Mouse (Mus musculus) right cerebral cortex, postnatal 4 days (tissue): Measurements from ENCODE around the gene Dtx3.

Experiments
- DNase-seq: peaks from one replicate; pipeline ENCODE4 v3.0.0-alpha.2; 2022

Gene Dtx3

DNA sequence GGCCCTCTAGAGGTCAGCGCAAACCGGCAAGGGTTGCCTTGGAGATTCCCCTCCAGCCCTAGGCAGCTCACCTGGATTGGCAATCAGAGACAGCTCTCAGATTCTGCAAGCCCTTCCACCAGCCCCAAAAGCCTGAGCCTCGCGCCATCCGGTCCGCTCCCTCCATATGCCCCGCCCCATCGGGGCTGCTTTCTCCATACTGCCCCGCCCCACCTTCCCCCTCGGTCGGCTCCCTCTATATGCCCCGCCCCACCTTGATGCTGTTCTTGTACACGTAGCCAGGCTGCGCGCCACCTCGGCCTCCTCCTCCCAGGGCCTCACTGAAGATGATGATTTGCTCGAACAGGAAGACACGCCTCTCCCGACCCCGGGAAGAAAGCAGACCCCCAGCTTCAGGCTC, 11.8 kb downstream of the Dtx3 start:
- no peak for DNase-seq

DNA sequence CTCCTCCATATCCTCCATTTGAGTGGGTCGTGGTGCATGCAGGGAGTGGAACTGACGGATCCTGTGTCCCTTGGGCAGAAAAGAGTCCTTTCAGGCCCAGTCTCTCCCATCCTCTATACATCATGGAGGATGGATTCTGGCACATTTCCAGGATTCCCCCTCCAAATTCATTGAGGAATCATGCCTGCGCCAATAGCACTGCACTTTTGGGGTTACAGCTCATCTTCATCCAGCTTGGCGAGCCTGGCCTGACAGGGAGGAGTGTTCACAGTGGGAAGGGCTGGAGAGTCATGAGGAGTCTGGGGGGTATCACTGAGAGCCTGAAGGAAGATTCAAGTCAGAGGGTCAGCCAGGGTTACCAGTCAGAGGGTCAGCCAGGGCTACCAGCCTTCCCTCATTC, 12.9 kb downstream of the Dtx3 start:
- no peak for DNase-seq

DNA sequence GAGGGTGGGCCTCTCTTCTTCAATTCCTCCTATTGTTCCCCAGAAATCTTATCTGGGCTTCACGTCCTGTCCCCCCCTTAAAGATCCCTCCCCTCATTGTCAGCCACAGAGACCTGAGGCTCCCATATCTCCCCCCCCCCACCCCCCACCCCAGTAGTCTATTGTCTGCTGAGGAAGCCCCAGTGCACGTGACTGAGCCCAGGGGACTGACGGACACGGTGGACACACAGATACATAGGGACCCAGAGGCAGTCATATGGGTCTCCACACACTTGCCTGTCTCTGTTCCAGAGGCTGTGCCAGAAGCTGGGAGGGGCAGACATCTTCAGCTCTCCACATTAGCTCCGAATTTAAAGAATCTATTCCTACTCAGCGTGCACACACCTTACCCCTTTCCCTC, 14.0 kb downstream of the Dtx3 start:
- no peak for DNase-seq

DNA sequence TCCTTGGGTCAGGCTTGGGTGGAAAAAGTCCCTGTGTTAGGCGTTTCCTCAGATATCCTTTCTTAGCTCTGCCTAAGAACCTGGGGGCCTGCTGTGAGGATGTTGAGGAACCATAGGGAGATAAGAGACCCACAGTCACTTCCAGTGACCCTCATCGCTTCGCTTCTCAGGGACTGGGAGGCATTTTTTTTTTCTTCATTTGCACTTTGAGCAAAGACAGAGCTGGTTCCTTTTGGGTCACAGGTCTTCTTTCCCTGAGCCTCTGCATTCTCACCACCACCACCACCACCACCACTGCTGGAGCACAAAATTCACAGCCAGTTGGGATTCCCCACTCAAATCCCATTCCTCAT, 14.9 kb downstream of the Dtx3 start:
- no peak for DNase-seq

DNA sequence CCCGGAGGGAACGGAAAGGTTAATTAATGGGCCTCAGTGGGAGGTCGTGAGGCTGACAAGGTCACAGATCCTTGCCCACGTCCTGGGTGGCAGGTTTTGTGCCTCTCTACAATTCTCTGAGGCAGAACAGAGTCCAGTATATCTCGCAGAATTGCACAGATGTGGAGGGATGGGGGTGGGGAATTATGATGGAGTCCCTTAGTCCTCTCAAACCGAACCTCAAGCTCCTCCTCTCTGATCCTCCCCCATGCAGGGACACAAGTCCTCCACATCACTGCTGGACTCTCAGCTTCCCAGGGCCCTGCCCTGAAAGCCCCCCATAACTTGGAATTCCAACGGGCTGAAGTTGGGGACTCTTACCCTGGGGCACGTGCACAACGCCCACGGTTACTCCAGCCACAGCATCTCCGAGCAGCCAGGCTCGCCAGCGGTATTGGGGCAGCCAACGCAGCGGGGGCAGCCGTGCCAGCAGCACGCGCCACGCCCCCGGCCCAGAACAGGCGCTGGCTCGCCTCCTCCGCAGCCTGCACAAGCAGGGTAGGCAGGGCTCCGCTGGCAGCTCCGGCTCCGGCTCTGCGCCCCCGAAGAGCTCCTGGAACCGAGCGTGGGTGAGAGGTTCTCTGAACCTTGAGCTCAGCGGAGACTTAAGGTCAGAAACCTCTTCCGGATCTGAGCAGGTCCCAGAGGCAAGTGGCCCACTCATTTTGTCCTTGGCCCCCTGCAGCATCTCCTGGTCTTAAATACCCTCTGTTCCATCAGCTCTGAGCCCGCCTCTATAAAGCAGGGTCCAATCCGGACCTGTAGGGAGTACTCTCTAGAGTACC, 15.4 kb downstream of the Dtx3 start, which contains the start of gene Slc26a10:
Gene Slc26a10, minus strand, starts transcription at position 775 of the 824 bp plus-strand sequence.
- DNase-seq, result no peak

DNA sequence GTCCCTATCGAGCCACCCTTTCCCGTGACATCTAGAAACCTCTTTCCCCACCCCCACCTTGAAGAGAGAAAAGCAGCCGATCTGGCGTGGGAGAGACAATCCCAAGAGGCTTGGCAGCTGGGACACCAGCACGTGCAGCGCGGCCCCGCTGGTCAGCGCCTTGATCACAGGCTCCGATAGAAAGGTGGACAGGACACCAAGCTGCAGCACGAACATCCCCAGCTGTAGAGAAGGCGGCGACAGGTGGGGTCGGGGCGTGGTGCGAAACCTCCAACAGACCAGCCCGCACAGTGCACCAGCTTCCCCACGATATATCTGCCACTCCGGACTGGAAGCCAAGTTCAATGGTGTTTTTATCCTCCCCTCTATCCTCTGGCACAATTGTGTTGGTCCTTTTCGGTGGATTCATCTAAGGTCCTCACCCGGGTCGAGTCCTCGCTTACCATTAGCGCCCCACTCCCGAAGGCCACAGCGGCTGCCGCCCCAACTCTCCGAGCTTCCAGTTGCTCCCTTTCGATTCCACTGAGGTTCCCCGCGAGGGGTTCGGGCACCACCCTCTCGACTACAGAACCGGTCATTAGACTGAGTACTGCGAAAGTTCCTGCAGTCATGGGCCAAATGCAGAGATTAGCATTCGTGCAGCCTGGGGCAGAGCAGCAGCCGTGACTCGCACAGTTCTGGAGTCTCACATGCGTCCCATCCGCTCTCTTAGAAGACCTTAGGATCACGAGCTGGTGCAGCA, 17.1 kb downstream of the Dtx3 start:
- no peak for DNase-seq

DNA sequence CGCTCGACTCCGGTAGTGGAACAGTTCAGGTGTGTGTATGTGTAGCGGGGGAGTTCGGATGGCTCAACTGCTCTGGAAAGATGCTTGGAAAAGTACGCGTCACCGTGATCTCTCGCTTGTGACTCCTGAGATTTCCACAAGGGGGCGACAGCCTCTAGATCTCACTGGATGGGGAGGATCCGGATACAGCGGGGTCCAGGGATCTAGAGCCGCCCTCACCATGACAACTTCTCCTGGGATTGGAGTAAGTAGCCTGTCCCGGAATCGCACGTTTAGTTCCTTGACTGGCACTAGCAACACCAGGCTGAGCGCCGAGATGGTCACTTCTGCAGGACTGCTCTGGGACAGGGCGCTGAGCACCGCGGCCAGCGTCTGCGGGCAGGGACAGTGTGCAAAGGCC, 17.8 kb downstream of the Dtx3 start:
- peak; percentile 78 for DNase-seq

DNA sequence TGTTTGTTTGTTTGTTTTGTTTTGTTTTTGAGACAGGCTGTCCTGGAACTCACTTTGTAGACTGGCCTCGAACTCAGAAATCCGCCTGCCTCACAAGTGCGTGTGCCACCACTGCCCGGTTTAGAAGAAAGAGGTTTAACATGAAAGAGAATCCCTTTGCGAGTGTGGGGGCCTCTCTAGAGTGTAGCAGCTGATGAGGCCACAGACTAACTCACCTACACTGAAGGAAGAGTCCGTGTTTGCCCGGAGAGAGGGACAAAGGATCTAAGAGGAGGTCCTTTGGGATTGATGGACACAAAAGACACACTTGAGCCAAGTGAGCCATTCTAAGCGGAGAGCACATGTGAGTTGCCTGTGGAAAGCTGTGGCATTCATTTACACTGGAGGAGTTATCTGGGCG, 18.3 kb downstream of the Dtx3 start:
- no peak for DNase-seq

DNA sequence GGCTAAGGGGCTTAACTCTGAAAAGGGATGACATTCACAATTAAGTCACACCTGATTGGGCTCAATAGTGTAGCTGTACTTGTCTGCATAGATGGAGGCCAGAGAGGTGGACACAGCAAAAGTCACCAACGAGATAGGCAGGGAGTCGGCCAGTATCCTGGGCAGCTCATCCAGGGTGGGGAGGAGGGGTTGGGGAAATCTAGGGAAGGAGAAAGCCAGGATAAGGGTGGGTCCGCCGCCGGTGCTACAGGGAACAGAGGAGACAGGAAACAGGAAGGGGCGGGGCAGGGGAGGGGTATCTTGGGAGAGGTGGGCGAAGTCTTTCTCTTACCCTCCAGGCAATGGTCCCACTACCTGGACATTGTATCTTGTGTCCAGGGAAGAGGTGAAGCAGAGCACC, 18.8 kb downstream of the Dtx3 start:
- DNase-seq, result no peak

DNA sequence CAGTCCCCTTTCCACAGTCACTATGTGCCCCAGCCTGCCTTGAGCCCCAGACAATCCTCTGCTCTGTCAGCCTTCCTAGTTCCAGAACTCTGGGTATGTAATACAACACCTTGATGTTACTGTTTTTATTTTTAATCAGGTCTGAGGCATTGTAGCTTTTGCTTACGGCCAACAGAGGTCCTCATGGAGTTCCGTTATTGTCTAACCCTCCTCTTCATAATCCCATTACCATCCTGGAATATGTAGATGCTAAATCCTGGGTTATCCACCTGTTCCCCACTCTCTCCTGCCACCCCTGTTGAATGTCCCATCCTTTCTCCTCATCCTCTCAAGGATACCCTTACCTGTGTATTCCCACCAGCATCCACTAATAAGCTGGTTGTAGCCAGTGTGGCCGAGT, 19.3 kb downstream of the Dtx3 start:
- DNase-seq, result no peak

DNA sequence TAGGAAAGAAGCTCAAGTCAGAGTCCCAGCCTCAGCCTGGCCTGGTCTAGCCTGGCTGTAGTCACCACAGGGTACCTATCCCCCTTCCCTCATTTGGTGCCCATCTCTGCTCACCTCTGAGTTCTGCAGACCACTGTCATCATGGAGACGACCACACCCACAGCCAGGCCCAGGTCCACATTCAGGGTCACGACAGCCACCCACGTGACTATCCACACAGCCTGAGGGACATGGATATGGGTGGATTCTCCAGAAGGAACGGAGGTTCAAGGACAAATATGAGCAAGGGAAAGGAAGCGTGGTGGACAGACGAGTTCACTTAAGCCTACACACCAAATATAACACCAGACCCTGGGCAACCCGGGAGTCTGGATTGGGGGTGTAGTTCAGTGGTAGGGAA, 21.4 kb downstream of the Dtx3 start:
- no peak for DNase-seq

DNA sequence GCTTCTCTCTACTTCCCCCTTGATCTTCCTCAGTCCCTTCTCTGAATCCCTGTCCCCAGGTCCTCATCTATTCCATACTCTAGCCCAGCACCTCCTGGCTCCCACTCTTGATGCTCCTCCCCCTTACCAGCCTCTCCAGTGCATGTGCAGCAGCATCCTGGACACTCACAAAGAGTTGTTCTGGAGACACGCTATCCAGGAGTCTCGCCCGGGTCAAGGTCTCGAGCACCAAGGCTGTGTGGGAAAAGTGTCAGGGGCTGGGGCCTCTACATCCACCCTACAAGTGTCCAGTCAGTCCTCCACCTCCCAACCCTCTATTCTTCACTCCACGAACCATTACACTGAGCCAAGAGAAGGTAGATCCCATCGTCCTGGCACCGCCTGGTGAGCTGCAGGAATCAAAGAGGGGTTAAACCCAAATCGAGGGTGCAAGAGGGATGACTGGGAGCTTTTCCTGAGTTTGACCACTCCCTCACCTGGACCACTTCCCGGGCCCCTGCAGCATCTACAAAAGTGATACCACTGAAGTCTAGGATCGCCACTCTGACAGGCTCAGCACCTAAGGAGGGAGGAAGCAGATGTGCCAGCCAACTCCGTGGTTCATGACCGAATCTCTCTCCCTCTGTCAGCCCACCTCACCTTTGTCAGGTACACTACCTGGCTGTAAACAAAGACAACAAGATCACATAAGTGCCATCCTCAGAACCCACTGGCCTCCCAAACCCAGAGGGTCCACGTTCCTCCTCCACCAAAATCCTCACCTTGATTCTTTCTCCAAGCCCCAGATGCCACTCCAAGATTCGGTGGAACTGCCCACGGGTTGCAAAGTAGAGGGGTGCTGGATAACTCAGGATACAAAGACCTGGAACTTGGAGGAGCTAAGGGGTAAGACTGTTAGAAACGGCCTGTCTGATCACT, 22.1 kb downstream of the Dtx3 start:
- DNase-seq, result peak; percentile 5

DNA sequence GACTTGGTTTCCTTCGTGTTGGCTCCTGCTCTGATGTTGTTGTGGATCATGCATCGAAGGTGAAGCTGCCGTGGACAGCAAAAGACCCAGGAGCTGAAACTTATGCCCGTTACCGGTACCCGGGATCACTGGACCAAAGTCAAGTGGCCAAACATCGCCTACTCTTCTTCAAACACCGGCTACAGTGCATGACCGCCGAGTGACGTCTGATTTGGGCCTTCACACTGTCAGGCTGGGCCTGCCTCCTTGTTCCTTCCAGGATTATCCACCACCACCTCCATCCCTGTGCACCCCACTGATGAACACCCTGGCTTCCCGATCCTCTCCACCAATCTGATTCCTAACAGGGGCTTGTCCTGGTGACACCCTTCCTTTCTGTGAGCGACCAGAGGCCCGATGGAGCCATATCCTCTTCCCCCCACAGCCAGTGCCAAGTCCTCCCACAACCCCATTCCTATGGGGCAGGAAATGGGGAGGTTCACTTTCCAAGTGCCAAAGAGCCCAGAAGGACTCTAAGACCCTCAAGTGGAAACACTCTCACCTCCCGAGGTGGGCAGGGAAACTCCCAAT, 23.8 kb downstream of the Dtx3 start:
- no peak for DNase-seq

DNA sequence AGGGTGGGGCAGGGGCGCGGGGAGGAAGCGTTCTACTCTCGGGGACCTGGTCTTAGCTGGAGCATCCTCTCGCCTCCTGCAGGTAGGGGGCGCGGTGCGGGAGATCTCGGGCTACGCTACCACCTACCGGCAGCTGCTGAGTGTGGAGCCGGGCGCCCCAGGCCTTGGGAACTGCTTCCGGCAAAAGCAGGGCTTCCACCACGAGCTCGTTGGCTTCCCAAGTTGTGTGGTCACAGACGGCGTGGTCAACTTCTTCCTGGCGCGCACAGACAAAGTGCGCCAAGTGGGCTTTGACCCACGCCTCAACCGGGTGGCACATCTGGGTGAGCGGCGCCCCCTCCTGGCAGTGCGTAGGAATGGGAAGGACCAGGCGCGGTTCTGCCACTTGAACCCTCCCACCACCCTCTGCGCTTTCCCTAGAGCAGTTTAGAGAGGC, 24.7 kb downstream of the Dtx3 start:
- peak; percentile 72 for DNase-seq

DNA sequence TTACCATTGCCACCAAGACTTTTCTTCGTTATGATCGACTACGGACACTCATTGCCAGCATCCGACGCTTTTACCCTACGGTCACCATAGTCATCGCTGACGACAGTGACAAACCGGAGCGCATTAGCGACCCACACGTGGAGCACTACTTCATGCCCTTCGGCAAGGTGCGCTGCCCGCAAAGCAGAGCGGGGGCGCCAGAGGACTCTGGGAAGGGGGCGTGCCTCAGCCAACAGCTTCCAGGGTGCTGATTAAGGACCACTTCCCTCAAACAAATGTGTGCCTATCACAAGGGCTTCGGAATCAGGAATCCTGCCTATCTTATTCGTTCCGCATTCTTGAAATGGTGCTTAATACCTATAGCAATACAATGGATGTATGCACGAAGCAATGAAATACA, 25.5 kb downstream of the Dtx3 start:
- DNase-seq, result peak; percentile 53

DNA sequence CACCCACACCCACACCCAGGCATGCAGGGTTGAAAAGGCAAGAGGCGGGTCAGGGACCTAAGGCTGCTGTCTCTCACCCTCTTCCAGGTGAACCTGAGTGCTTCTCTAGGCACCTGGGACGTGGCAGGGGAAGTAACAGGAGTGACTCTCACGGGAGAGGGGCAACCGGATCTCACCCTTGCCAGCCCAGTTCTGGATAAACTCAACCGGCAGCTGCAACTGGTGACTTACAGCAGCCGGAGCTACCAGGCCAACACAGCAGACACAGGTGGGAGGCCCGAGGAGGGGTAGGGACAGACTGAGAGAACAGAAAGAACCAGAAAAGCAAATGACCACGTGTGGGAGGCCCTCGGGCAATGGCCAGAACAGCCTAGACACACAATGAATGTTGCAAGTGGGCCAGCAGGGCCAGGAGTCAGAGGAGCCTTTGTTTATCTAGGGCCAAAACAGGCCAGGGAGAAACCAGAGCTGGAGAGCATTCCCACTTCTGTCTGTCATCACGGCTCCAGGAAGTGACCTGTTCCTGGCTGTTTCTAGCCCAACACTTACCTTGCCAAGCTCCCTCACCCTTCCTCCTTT, 27.8 kb downstream of the Dtx3 start:
- DNase-seq, result no peak

DNA sequence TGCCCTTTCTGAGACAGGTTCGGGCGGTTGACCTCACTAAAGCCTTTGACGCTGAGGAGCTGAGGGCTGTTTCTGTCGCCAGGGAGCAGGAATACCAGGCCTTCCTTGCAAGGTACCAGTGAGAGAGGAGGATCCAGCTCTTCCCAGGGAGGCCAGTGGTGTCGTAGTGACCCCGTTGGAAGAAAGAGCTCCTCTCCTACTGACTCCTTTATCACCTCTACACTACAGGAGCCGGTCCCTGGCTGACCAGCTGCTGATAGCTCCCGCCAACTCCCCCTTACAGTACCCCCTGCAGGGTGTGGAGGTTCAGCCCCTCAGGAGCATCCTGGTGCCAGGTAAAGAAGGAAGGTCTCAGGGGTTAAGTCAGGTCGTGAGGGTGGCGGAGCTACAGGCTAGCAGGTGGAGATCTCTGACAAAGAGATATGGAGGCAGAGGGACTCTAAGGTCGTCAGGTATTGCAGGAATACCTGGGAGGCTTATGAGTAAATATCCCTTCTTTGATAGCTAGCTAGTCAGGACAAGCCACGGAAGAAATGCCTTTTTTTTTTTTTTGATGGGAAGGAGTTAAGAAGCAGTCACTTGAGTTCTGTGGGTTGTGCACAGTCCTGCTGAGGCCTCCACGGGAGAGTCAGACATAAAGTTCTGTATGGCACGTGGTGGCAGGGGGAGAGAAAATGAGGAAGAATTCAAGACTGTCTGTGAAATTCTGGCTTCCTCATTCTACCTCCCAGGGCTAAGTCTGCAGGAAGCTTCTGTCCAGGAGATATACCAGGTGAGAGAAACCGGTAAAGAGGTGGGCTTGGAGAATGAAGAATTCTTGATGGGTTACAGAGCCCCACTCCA, 28.5 kb downstream of the Dtx3 start:
- DNase-seq, result peak; percentile 3

DNA sequence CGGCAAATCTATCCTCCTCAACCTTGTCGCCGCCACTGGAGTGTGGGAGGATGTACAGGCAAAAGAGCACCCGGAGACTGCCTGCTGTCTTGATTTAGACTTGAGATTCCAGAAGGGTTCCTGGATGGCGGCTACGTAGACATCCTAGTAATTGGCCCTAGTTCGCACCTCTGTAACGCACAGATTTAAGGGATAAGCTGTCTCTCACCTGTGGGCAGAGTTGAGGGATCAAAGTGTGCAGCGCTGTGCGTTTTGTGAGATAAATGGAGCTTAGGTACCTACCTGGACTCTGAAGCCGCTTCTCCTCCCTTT, 29.2 kb downstream of the Dtx3 start:
- DNase-seq, result no peak

DNA sequence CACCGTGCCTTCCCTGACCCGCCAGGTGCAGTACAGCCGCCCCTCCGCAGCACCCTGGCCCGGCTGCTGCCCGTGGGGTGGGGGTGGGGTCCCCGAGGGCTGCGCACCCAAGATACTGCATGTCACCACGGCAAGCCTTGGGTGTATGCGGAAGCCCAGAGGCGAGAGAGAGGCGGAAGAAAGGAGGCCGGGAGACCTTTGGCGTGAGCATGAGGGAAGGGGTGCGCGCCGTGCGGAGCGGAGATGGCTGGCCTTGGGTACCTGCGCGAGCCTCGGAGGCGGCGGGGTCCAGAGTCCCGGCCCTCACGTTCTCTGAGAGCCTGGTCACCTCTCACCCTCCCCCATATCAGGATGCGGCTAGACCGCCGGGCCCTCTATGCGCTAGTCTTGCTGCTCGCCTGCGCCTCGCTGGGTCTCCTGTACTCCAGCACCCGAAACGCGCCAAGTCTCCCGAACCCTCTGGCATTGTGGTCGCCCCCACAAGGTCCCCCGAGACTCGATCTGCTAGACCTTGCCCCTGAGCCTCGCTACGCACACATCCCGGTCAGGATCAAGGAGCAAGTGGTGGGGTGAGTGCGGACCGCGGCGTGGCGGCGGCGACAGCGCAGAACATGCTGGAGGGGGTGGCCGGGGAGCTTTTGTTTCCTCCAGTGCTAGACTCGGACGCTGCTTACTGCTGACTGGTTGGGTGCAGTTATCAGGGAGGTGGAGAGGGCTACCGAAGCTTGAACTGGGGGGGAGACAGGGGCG, 29.7 kb downstream of the Dtx3 start:
- DNase-seq, result peak; percentile 57

DNA sequence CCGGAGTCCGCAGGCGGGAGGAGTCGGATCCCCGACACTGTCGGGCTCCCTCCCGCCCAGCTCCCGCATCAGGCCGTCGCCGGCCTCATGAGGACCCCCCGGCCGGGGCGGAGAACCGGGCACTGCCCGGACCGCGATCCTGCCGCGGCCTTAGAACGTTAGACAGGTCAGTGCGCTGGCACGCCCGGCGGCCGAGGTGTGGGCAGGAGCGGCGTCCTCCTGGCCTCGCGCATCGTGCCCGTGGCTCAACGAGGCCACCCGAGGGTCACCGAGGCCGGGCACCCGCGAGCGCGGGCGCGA, 30.2 kb downstream of the Dtx3 start:
- no peak for DNase-seq

DNA sequence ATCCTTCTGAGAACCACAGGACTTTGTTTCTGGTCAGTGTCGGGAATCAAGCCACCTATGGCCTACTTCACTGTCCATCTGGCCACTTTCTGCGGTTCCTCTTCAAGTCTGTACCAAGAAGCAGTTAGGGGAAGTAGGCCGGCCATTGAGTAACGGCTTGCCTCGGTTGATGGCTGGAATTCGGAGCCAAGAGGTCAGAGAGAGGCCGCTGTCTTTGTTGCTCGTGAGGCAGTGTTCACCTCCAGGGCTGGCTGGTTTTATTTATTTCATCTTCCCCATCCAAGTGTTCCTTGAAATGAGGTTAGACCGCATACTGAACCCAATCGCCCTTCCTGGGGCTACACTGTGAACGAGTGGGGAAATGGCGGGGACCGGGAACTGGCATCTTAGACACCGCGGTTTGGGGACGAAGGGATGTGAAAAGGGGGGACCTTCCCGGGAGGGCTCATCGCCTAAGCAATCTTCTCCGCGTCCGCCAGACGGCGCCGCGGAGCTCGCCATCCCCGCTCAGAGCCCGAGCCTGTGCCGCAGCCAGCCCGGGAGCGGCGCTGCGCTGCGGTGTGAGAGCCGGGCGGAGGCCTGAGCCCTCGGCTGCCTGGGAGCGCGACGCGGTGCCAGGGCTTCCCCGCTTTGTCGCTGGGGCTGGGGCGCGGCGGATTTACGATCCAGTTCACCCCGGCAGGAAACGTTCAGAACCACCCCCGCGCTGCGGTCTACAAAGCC, 30.7 kb downstream of the Dtx3 start, which contains the start of gene B4galnt1:
Gene B4galnt1, plus strand, starts transcription at position 595 of the 723 bp plus-strand sequence.
- peak; percentile 77 for DNase-seq
